Mouse (Mus musculus): ENCODE data around the gene Cdk5rap3. TPM values are rescaled to one million over a fixed set of nuclear protein-coding genes. Genes with fewer than 3 reads are reported as not detected.

Gene Cdk5rap3
- total and polyA plus RNA-seq, 3 experiments: 31.7 to 63.6 (median 59.3) TPM

- H3K4me1 ChIP-seq (ENCODE audit: insufficient read depth, low read depth, low read length): peaks cover 85% of the 10 kb centered on the region
- no peak overlapping the region for H3K4me3 ChIP-seq (ENCODE audit: low read depth, low read length)
- peaks cover 12% of the 10 kb centered on the region for H3K27me3 ChIP-seq (ENCODE audit: insufficient read depth, low read length)
- H3K9me3 ChIP-seq (replicated peaks): no peaks in the 10 kb centered on the region
- DNase-seq (ENCODE audit: low spot score) (no peak), ATAC-seq (ENCODE audit: extremely low read depth, insufficient number of reproducible peaks, low FRiP score, poor library complexity, severe bottlenecking) (no peak)
- TF ChIP-seq POLR2AphosphoS5 (IDR thresholded peaks at IDR 0.05; ENCODE audit: insufficient replicate concordance, low read depth, low read length): no peak
- no peak for TF ChIP-seq CTCF (IDR thresholded peaks at IDR 0.05; ENCODE audit: low read depth, low read length)
- no peak for TF ChIP-seq GATA1 (IDR thresholded peaks at IDR 0.05; ENCODE audit: borderline replicate concordance, low read length)
- TF ChIP-seq GATA2 (IDR thresholded peaks at IDR 0.05; ENCODE audit: borderline replicate concordance, low read depth, low read length): no peak
- no peak for TF ChIP-seq TAL1 (conservative IDR thresholded peaks at IDR 0.05; ENCODE audit: low read depth, low read length)
- peaks cover 6% of the 10 kb centered on the region for H3K36me3 ChIP-seq (replicated peaks)
These were observed 12.9 kb upstream of the Cdk5rap3 start for GRCm38 (mm10) chr11:96929096-96929765.

DNA sequence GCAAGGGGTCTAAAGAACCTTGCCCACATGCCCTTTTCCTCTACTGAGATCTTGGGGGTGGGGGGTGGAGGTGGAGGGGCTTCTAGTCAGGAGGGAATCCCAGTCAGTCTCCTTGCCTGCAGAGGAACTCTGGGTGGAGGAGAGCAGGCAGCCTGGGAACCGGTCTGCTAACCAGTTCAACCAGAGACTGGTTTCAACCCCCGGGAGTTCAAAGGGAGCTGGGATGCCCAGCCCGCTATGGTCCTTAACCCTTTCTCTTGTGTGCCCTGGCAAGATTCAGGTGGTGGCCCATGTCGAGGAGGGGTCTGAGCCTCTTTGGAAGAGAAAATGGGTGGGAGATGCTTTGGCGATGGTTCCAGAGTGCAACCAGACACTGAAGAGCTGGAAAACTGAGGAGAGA is 12.4 kb upstream of the Cdk5rap3 start:
- no peak for TF ChIP-seq GATA1 (IDR thresholded peaks at IDR 0.05; ENCODE audit: borderline replicate concordance, low read length)
- TF ChIP-seq POLR2AphosphoS5 (IDR thresholded peaks at IDR 0.05; ENCODE audit: insufficient replicate concordance, low read depth, low read length): no peak
- TF ChIP-seq TAL1 (conservative IDR thresholded peaks at IDR 0.05; ENCODE audit: low read depth, low read length): no peak
- TF ChIP-seq GATA2 (IDR thresholded peaks at IDR 0.05; ENCODE audit: borderline replicate concordance, low read depth, low read length): no peak
- no peak for TF ChIP-seq CTCF (IDR thresholded peaks at IDR 0.05; ENCODE audit: low read depth, low read length)
- DNase-seq (ENCODE audit: low spot score) (no peak), ATAC-seq (ENCODE audit: extremely low read depth, insufficient number of reproducible peaks, low FRiP score, poor library complexity, severe bottlenecking) (no peak)
- peaks cover under 1% of the 10 kb centered on the region for H3K36me3 ChIP-seq (replicated peaks)
- peaks cover 12% of the 10 kb centered on the region for H3K27me3 ChIP-seq (ENCODE audit: insufficient read depth, low read length)
- H3K4me1 ChIP-seq (ENCODE audit: insufficient read depth, low read depth, low read length): peaks cover 85% of the 10 kb centered on the region
- H3K4me3 ChIP-seq (ENCODE audit: low read depth, low read length): no peak overlapping the region
- H3K9me3 ChIP-seq (replicated peaks): no peaks in the 10 kb centered on the region

DNA sequence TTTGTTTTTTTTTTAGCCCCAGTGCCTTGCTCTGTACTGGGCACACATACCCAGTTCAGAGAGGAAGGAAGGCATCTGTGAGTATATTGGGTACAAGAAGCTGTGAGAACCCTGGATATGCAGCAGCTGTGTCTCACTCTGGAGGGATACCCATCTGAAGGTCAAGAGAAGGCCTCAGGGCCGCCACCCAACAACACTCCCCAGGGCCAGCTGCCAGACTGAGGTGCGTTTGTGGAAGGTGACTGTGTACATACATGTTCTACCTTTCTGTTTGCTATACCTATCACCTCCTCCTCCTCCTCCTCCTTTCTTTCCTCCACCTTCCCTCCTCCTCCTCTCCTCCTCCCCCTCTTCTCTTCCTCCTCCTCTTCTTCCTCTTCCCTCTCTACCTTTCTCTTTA is 11.8 kb upstream of the Cdk5rap3 start, which contains the start of gene Prr15l:
Prr15l (plus strand) TSS at position 17 of the 400 bp plus-strand sequence.
- Histone ChIP-seq H3K36me3 (replicated peaks) (no peaks in the 10 kb centered on the region), H3K9me3 (replicated peaks) (no peaks in the 10 kb centered on the region), H3K4me3 (ENCODE audit: low read depth, low read length) (no peak within 1 kb of the TSS), H3K4me1 (ENCODE audit: insufficient read depth, low read depth, low read length) (peaks cover 85% of the 10 kb centered on the region), H3K27me3 (ENCODE audit: insufficient read depth, low read length) (peaks cover 12% of the 10 kb centered on the region)
- DNase-seq (ENCODE audit: low spot score): no peak
- TF ChIP-seq POLR2AphosphoS5 (IDR thresholded peaks at IDR 0.05; ENCODE audit: insufficient replicate concordance, low read depth, low read length) (no peak), GATA1 (IDR thresholded peaks at IDR 0.05; ENCODE audit: borderline replicate concordance, low read length) (no peak), TAL1 (conservative IDR thresholded peaks at IDR 0.05; ENCODE audit: low read depth, low read length) (no peak), CTCF (IDR thresholded peaks at IDR 0.05; ENCODE audit: low read depth, low read length) (no peak)
- ATAC-seq (ENCODE audit: extremely low read depth, insufficient number of reproducible peaks, low FRiP score, poor library complexity, severe bottlenecking): no peak

DNA sequence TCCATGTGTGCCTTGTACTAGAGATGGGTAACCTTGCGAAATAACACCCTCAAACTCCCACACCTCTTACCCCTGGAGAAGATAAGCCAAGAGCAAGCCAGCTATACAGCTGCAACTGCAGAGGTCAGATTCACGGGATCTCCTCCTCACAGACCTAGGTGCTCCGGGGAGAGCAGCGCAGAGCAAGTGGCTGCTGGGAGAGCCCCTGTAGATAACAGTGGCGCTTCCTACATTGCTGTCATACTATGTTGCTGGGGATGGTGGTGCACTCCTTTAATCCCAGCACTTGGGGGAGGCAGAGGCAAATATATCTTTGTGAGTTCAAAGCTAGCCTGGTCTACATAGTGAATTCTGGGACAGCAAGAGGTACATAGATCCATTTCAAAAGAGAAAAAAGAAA is 10.3 kb upstream of the Cdk5rap3 start:
- TF ChIP-seq TAL1 (conservative IDR thresholded peaks at IDR 0.05; ENCODE audit: low read depth, low read length): no peak
- no peak for TF ChIP-seq GATA1 (IDR thresholded peaks at IDR 0.05; ENCODE audit: borderline replicate concordance, low read length)
- Histone ChIP-seq H3K4me1 (ENCODE audit: insufficient read depth, low read depth, low read length) (peaks cover 81% of the 10 kb centered on the region), H3K27me3 (ENCODE audit: insufficient read depth, low read length) (peaks cover 10% of the 10 kb centered on the region), H3K9me3 (replicated peaks) (no peaks in the 10 kb centered on the region), H3K4me3 (ENCODE audit: low read depth, low read length) (no peak overlapping the region), H3K36me3 (replicated peaks) (no peaks in the 10 kb centered on the region)
- DNase-seq (ENCODE audit: low spot score) (no peak), ATAC-seq (ENCODE audit: extremely low read depth, insufficient number of reproducible peaks, low FRiP score, poor library complexity, severe bottlenecking) (no peak)

DNA sequence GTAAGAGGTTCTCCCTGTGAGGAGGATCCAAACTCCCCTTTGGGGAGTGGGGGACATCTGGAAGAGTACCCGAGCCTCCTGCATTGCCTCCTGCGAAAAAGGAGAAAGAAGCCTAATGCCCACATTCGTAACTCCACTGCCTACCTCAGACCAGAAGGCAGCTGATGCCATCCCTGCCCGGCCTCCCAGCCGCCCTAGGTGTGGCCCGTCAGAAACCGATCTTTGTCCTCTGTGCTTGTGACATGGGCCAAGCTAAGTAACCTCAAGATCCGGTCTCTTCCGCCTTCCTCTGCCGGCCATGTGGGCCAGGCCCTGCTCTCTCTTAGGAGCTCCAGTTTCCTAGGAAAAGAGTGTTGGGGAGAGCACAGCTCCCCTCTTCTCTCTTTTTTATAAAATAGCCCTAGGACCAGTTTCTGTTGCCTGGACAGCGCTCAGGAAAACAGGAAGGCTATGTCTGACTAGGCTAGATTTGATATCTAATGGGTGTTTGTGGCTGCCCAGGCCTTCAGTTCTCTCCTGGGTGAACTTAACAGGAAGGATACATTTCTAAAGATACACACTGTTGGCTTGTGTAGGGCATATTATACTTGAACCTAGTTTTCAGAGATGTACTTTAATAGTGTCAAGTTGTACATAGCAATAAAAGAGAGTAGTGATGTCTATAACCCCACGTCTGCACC is 9.3 kb upstream of the Cdk5rap3 start:
- H3K4me3 ChIP-seq (ENCODE audit: low read depth, low read length): peak overlapping the region; percentile 54; the same call in 1 of the 2 replicates
- peaks cover 82% of the 10 kb centered on the region for H3K4me1 ChIP-seq (ENCODE audit: insufficient read depth, low read depth, low read length)
- no peak for ATAC-seq (ENCODE audit: extremely low read depth, insufficient number of reproducible peaks, low FRiP score, poor library complexity, severe bottlenecking)
- peaks cover 9% of the 10 kb centered on the region for H3K27me3 ChIP-seq (ENCODE audit: insufficient read depth, low read length)
- no peak for DNase-seq (ENCODE audit: low spot score)
- no peaks in the 10 kb centered on the region for H3K9me3 ChIP-seq (replicated peaks)
- no peaks in the 10 kb centered on the region for H3K36me3 ChIP-seq (replicated peaks)
- no peak for TF ChIP-seq CTCF (IDR thresholded peaks at IDR 0.05; ENCODE audit: low read depth, low read length)

DNA sequence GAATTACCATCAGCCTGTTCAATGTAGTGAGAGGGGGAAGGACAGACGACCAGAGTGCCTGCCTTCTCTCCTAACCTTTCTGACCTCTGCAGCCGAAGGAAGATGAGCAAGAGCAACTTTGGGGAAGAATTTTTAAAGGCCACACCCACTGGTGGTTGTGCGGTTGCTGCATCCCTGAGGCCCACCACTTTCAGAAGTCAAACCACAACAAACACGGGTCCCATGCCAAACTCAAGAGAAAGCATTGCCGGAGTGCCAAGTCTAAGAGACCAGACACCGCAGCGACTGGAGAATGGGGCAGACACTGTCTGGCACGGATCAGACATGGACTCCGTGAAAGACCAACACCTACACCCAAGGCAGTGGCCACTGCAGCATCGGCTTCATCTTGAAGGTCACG is 8.6 kb upstream of the Cdk5rap3 start:
- ATAC-seq (ENCODE audit: extremely low read depth, insufficient number of reproducible peaks, low FRiP score, poor library complexity, severe bottlenecking): no peak; the same call in 1 of the 2 replicates
- DNase-seq (ENCODE audit: low spot score): peak; percentile 44
- no peak for TF ChIP-seq GATA2 (IDR thresholded peaks at IDR 0.05; ENCODE audit: borderline replicate concordance, low read depth, low read length)
- TF ChIP-seq TAL1 (conservative IDR thresholded peaks at IDR 0.05; ENCODE audit: low read depth, low read length): no peak
- TF ChIP-seq POLR2AphosphoS5 (IDR thresholded peaks at IDR 0.05; ENCODE audit: insufficient replicate concordance, low read depth, low read length): no peak
- TF ChIP-seq CTCF (IDR thresholded peaks at IDR 0.05; ENCODE audit: low read depth, low read length): no peak
- TF ChIP-seq GATA1 (IDR thresholded peaks at IDR 0.05; ENCODE audit: borderline replicate concordance, low read length): no peak
- H3K4me3 ChIP-seq (ENCODE audit: low read depth, low read length): peak overlapping the region; percentile 57; the same call in 1 of the 2 replicates
- no peaks in the 10 kb centered on the region for H3K9me3 ChIP-seq (replicated peaks)
- peaks cover 81% of the 10 kb centered on the region for H3K4me1 ChIP-seq (ENCODE audit: insufficient read depth, low read depth, low read length)
- peaks cover 9% of the 10 kb centered on the region for H3K27me3 ChIP-seq (ENCODE audit: insufficient read depth, low read length)
- H3K36me3 ChIP-seq (replicated peaks): no peaks in the 10 kb centered on the region
